Mouse (Mus musculus): Measurements from ENCODE around the gene Grik4.
A peak's percentile ranks its signal among the peaks of the same experiment; 100 is the strongest.

Gene Grik4

GRCm38 (mm10) chr9:42859959-42860794, 84.1 kb downstream of the Grik4 start:
- no peak for DNase-seq (ENCODE audit: low spot score in 2 of 2)

- no peak for DNase-seq (ENCODE audit: low spot score in 2 of 2)
These were observed 85.1 kb downstream of the Grik4 start for GRCm38 (mm10) chr9:42858998-42859690.

- no peak for DNase-seq (ENCODE audit: low spot score in 2 of 2)
These were observed 85.7 kb downstream of the Grik4 start for GRCm38 (mm10) chr9:42858576-42858975.

DNA sequence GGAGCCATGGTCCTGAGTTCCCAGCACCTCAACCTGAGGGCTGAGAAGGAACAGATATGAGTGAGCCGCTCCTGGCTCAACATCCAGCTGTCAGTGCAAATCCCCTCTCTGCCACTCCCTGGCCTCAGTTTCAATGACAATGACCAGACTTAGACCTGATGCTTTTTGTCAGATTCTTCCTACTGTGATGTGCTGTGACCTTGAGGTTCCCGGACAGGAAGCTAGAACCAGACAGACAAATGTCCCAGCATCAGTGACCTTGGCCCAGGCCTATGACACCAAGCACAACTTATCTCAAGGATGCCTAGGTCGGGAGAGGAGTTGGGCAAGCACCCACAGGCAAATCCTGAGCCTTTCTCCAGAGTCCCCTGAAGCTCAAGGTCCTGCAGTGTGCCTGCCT, 86.5 kb downstream of the Grik4 start:
- no peak for DNase-seq (ENCODE audit: low spot score in 2 of 2)

DNA sequence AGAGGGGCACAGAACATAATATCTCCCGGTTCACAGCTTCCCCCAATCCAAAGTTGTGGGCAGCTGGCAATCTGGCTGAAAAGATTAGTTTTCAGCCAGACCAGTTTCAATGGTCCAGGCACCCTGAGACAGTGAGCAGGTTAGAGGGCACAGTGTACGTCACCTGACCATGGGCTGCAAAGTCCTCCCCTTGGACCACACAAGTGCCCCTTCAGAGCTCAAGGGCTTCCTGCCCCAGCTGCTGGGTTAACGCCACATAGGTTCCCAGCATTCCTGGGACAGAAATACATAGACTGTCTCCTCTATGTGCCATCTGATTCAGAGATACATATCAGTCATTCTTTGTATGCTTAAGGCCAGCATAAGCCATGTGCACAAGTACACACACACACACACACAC, 91.2 kb downstream of the Grik4 start:
- no peak for DNase-seq (ENCODE audit: low spot score in 2 of 2)

DNA sequence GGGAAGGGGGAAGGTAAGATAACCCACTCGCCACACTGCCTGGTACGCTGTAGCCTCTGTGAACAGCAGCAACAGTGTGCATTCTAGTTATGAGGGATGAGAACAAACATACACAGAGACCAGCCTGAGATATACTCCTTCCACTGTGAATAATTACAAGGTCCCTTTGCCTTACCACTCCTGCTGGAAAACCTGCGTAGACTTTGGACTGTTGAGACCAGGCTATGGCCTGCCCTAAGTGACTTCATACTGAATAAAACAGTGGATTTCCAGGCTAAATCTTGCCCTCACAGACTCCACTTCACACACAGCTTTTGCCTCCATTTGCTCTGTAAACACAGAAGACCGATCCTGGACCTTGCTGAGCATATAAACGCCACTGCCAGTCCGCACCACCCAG, 94.2 kb downstream of the Grik4 start:
- no peak for DNase-seq (ENCODE audit: low spot score in 2 of 2)

DNA sequence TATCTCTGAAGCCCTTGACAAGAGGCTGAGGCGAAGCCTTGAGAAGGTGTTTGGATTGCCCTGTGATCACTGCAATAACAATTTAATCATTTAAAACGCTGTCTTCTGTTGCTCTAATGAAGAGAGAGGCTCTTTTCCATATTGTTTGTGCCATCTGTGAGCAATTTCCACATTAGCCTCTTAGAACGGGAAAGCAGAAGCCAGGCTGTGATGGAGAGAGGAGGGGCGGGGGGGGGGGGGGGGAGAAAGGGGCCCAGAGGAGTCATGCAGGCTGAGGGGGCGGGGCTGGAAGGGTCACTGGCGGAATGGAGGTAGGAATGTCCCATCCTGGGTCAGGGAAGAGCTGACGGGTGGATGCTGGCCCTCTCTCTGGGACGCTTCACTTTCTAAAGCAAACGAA, 96.2 kb downstream of the Grik4 start:
- no peak for DNase-seq (ENCODE audit: low spot score in 2 of 2)

DNA sequence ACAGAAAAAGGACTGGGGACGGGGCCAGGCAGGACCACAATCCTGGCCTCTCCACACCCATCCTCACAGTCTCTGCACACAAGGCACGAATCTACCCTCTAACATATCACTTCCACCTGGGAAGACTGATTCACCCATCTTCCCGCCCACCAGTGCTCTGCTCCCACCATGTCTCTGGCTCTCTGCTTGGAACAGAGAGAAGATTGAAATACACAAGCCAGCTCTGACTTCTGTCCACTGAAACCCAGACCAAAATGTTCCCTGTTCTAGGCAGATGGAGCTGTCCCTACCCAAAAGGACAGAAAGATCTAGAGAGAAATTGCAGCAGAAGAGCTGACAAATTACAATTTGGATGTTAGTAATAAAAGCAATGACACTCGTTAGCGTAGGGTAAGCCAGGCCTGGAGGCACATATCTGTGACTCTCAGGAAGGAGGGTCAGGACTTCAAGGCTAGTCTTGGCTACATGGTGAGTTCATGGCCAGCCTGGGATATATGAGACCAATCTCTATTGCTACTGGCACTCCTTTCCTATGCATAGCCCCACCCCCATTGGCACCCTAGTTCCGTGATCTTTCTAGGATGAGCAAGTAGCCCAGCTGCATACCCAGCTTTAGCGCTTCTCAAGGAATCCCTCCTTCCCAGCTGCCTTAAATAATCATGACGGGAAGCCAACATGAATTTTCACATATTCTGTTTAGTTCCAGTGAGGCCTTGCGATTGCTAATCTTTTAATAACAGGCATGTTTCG, 97.4 kb downstream of the Grik4 start:
- no peak for DNase-seq (ENCODE audit: low spot score in 2 of 2)

GRCm38 (mm10) chr9:42846139-42846538, 98.2 kb downstream of the Grik4 start:
- no peak for DNase-seq (ENCODE audit: low spot score in 2 of 2)

DNA sequence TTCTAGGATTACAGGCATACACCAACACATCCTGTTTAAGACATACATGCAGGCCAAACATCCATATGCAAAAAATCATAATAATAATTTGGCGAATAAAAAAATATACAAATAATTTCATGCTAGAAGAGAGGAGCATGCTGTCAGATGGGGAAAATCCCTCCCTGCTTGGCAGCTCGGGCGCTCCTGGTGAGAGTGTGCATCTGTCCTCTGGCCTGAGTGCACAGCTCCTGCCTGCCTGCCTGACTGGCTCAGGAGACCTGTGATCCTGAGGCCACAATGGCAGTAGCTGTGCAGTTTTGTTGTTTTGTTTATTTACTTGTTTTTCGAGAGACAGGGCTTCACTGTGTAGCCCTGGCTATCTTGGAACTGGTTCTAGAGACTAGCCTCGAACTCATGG, 100.0 kb downstream of the Grik4 start:
- no peak for DNase-seq (ENCODE audit: low spot score in 2 of 2)

GRCm38 (mm10) chr9:42838299-42838698, 106.0 kb downstream of the Grik4 start:
- DNase-seq (ENCODE audit: low spot score in 2 of 2), result no peak

GRCm38 (mm10) chr9:42837498-42837897, 106.8 kb downstream of the Grik4 start:
- DNase-seq (ENCODE audit: low spot score in 2 of 2), result no peak

DNA sequence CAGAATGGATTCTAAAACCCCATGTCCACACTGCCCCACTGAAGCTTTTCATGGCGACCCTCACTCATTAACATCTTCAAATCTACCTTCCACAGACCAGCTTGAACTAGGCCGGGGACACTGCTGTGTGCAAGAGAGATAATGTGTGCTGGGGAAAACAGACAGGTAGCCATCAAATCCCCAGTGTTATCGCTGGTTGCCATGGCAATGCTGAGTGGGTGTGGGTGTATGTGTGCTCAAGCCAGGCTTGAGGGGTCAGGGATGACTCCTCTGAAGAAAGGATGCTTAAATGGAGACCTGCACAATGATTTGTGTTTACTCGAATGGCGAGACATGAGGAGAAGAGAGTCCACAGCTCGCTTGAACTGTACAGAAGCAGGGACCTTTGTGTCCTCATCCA, 112.7 kb downstream of the Grik4 start:
- no peak for DNase-seq (ENCODE audit: low spot score in 2 of 2)

DNA sequence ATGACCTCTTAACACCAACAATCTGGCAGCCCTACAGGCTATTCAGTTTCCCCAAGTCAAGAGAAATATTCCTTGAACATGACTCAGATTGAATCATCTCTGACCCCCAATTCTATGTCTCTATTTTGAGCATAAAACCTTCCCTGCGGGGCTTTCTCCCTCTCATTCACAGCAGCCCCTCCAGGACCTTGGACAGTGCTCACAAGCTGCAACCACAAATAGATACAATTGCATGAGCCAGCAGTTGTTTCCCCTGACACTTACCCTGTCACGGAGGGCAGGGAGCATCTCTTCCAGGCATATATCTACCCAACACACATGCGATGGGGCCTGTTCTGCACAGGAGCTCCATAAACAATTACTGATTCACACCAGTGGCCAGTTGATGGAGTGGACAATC, 125.0 kb downstream of the Grik4 start:
- no peak for DNase-seq (ENCODE audit: low spot score in 2 of 2)

DNA sequence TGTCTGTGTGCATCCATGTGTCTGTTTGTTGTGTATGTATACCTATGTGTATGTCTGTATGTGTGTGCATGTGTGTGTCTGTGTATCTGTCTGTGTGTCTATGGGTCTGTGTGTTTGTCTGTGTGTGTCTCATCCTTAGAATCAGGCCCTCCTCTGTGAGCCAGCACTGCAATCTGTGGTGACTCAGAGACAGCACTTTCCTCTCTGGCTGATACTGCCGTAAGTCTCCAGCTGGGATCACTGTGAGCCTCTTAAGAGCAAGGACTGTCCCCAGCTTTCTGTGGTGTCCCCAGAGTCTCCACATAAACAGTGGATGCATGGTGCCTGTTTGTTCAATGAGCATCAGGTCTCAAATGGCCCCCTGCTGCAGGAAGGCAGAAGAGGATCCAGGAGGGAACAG, 127.5 kb downstream of the Grik4 start:
- DNase-seq (ENCODE audit: low spot score in 2 of 2), result no peak

DNA sequence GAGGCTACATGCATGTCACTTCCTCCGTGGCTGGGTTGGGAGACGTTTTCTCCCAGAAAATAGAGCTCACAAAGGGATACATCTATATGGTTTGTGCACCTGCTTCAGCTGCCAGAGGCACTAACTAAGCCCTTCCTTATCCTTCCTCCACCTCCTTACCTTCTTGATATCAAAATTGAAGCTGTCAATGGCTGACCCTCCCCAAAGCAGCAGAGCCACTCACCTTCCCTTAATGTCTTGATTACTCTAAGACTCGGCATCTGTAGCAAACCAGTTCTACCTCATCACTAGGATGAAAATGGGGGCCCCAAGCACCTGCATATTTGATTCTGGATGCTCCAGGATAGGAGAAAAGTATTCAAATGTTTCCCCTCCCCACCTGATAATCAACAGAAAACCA, 135.1 kb downstream of the Grik4 start:
- DNase-seq (ENCODE audit: low spot score in 2 of 2), result no peak

DNA sequence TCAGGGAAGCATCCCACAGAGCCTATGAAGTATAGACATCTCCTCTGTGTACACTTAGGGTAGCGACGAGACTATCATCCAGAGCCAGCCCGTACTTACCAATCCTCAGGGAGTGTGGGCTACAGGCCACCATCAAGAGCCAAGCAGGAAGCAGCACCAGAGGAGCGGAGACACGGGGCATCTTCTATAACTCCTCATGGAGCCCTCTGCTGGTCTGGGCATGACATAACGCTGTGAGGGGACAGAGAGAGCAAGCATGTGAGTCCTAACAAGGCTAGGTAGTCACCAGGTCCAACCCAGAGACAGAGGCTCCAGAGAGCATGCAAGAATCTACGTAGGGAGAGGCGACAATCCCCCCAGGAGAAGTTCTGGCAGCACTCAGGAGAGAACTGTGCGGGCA, 135.9 kb downstream of the Grik4 start:
- DNase-seq (ENCODE audit: low spot score in 2 of 2), result no peak

- peak in 1 of 2 experiments; percentile 25 for DNase-seq (ENCODE audit: low spot score in 2 of 2)
These were observed 141.2 kb downstream of the Grik4 start for GRCm38 (mm10) chr9:42803061-42803491.

DNA sequence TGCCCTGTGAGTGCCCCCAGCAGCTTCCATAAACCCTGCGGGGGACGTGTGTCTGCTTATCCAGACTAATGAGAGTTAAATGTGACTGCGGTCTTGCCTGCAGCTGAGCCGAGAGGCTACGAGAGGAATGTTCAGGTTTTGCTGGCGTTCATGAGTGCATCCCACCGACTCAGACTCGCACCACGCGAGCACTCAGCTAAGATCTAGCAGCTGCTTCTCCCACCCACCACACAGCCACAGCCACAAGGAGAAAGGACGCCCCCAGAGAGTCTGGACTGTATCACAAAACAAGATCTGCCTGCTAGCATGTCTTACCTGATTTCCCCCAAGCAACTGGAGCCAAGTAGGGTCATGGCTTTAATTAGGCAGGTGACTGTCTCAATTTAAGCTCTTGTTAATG, 142.4 kb downstream of the Grik4 start:
- no peak for DNase-seq (ENCODE audit: low spot score in 2 of 2)

DNA sequence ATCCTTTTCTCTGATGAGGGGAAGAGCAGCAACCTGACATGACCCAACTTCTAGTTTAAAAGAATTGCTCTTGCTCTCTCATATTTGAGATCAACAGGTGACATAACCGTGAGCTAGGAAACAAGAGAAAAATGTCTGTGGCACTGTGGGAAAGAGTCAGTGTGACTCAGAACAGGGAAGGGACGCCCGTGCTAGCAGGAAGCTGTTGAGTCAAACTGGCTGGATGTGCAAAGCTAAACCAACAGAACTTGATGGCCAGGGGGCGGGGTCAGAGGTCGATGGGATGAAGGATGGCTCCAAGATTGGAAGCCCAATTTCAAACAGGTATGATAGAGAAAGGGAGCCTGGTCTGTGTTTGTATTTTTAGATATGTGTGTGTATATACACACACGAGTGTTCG, 144.2 kb downstream of the Grik4 start:
- no peak for DNase-seq (ENCODE audit: low spot score in 2 of 2)

GRCm38 (mm10) chr9:42799694-42800093, 144.6 kb downstream of the Grik4 start:
- DNase-seq (ENCODE audit: low spot score in 2 of 2), result no peak

- DNase-seq (ENCODE audit: low spot score in 2 of 2), result peak in 1 of 2 experiments; percentile 20
These were observed 145.1 kb downstream of the Grik4 start for GRCm38 (mm10) chr9:42799242-42799641.

DNA sequence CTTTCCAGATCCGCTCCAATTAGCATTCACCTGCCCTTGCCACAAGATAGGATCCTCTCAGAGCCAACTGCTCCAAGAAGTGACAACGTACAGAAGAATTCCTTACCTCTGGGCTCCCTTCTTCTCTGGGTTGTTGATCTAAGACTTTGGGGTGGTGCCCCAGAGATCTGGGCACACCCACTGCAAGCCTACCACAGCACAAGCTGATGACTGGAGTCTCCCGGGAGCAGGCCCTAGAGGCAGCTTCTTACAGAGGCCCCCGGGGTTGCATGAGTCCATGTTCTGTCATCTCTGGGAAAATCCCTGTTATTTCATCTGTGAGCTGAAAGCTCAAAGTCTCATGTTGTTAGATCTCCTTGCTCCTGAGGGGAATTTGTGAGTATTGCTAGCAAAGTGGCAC, 146.0 kb downstream of the Grik4 start:
- DNase-seq (ENCODE audit: low spot score in 2 of 2), result no peak
